Mouse (Mus musculus): ENCODE results near the gene Itgad. TPM values are rescaled to one million over a fixed set of nuclear protein-coding genes. Genes with fewer than 3 reads are reported as not detected.

Itgad gene
- not detected for polyA plus RNA-seq (2021)

GRCm38 (mm10) chr7:128154076-128154475 is at the start of gene Itgad:
Gene Itgad, plus strand, starts transcription at chr7:128154376.
- in situ Hi-C loops (cut with MboI; ENCODE audit: low pct_unique_long_range_greater_than_20kb): no loop called here
- ATAC-seq (no peak), DNase-seq (ENCODE audit: low read depth, low spot score) (no peak)
- CTCF ChIA-PET: no interaction called here
- no peak for TF ChIP-seq CTCF (IDR thresholded peaks at IDR 0.05)
- POLR2A ChIA-PET: no interaction called here
- H3K27me3 ChIP-seq: peaks cover 9% of the 10 kb centered on the region

DNA sequence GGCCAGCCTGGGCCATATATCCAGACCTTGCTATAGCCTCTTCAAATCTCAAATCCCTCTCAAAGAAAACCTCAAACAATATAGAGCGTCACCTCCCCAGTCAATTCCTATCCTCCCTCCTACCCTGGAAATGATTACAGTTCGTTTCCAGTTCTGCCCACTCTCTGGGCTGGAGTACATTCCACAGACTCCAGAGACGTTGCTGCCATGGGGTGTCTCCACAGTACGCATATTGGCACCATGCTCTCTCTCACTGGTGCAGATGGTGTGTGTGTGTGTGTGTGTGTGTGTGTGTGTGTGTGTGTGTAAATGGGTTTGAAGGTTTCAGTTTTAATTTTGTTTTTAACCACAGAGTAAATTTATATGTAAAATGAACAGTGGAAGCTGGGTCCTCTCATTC is 48.9 kb upstream of the Itgad start:
- ChIA-PET POLR2A (no interaction called here), CTCF (no interaction called here)
- ATAC-seq: no peak
- peaks cover 25% of the 10 kb centered on the region for H3K27me3 ChIP-seq
- in situ Hi-C loops (cut with MboI; ENCODE audit: low pct_unique_long_range_greater_than_20kb): no loop called here
- DNase-seq (ENCODE audit: low read depth, low spot score): no peak
- no peak for TF ChIP-seq CTCF (IDR thresholded peaks at IDR 0.05)

- no peak for TF ChIP-seq CTCF (IDR thresholded peaks at IDR 0.05)
- ChIA-PET POLR2A (no interaction called here), CTCF (no interaction called here)
- H3K27me3 ChIP-seq: peaks cover 25% of the 10 kb centered on the region
- DNase-seq (ENCODE audit: low read depth, low spot score): no peak
- ATAC-seq: no peak
- in situ Hi-C loops (cut with MboI; ENCODE audit: low pct_unique_long_range_greater_than_20kb): no loop called here
Observed at GRCm38 (mm10) chr7:128107462-128107861, 46.7 kb upstream of the Itgad start.

GRCm38 (mm10) chr7:128110314-128110713 is 43.9 kb upstream of the Itgad start:
- in situ Hi-C loops (cut with MboI; ENCODE audit: low pct_unique_long_range_greater_than_20kb): no loop called here
- no peak for TF ChIP-seq CTCF (IDR thresholded peaks at IDR 0.05)
- POLR2A ChIA-PET: no interaction called here
- peaks cover 22% of the 10 kb centered on the region for H3K27me3 ChIP-seq
- no peak for ATAC-seq
- CTCF ChIA-PET: no interaction called here
- DNase-seq (ENCODE audit: low read depth, low spot score): no peak

DNA sequence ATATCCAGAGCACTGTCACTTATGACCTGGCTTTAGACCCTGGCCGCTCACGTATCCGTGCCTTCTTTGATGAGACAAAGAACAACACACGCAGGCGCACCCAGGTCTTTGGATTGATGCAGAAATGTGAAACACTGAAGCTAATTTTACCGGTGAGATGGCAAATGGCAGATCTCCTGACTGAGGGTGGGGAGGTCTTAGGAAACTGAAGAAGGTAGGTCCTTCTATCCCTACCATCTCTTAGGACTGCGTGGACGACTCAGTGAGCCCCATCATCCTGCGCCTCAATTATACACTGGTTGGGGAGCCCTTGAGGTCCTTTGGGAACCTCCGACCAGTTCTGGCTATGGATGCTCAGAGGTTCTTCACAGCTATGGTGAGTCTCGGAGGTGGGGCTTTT is 42.0 kb upstream of the Itgad start:
- no peak for DNase-seq (ENCODE audit: low read depth, low spot score)
- ChIA-PET POLR2A (no interaction called here), CTCF (no interaction called here)
- no peak for ATAC-seq
- no peak for TF ChIP-seq CTCF (IDR thresholded peaks at IDR 0.05)
- in situ Hi-C loops (cut with MboI; ENCODE audit: low pct_unique_long_range_greater_than_20kb): no loop called here
- peaks cover 16% of the 10 kb centered on the region for H3K27me3 ChIP-seq

- no peak for DNase-seq (ENCODE audit: low read depth, low spot score)
- POLR2A ChIA-PET: no interaction called here
- no peaks in the 10 kb centered on the region for H3K27me3 ChIP-seq
- no peak for ATAC-seq
- no peak for TF ChIP-seq CTCF (IDR thresholded peaks at IDR 0.05)
- in situ Hi-C loops (cut with MboI; ENCODE audit: low pct_unique_long_range_greater_than_20kb): no loop called here
- CTCF ChIA-PET: no interaction called here
Observed at GRCm38 (mm10) chr7:128114371-128115105, 39.6 kb upstream of the Itgad start.

DNA sequence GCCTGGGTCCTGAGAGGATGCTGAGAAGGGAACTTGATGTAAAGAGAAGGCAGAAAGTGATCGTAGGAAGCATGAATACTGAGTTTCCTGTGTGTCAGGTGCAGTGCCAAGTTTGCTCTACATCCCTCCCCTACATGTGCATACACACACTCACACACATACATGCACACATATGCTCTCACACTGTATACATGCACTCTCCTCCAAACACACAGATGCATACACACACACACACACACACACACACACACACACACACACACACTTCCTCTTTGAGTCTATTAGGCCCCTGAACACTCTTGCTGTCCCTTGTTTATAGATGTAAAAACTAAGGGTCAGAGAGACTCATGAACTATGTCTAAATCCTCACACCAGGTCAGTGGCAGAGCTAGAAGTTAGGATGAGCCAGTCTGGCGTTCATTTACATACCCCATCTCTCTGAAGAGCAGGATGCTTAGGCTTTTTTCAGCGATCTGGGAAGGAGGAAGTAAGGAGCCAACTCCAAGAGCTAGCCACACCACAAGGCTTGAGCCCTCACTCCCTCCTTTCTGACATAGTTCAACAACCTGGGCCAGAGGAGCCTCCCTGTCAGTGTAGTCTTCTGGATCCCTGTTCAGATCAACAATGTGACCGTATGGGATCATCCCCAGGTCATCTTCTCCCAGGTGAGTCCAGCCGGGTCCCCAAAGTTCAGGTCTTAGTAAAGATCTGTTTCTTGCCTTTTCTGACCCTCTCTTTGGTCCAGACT is 38.8 kb upstream of the Itgad start:
- in situ Hi-C loops (cut with MboI; ENCODE audit: low pct_unique_long_range_greater_than_20kb): no loop called here

GRCm38 (mm10) chr7:128116396-128116795 is 37.8 kb upstream of the Itgad start:
- ATAC-seq (no peak), DNase-seq (ENCODE audit: low read depth, low spot score) (no peak)
- in situ Hi-C loops (cut with MboI; ENCODE audit: low pct_unique_long_range_greater_than_20kb): no loop called here
- CTCF ChIA-PET: no interaction called here
- TF ChIP-seq CTCF (IDR thresholded peaks at IDR 0.05): no peak
- H3K27me3 ChIP-seq: no peaks in the 10 kb centered on the region
- POLR2A ChIA-PET: no interaction called here

More for the DNA sequence above, 38.8 kb upstream of the Itgad start:
- no peak for DNase-seq (ENCODE audit: low read depth, low spot score)
- ChIA-PET POLR2A (no interaction called here), CTCF (no interaction called here)
- no peaks in the 10 kb centered on the region for H3K27me3 ChIP-seq
- no peak for TF ChIP-seq CTCF (IDR thresholded peaks at IDR 0.05)
- no peak for ATAC-seq

DNA sequence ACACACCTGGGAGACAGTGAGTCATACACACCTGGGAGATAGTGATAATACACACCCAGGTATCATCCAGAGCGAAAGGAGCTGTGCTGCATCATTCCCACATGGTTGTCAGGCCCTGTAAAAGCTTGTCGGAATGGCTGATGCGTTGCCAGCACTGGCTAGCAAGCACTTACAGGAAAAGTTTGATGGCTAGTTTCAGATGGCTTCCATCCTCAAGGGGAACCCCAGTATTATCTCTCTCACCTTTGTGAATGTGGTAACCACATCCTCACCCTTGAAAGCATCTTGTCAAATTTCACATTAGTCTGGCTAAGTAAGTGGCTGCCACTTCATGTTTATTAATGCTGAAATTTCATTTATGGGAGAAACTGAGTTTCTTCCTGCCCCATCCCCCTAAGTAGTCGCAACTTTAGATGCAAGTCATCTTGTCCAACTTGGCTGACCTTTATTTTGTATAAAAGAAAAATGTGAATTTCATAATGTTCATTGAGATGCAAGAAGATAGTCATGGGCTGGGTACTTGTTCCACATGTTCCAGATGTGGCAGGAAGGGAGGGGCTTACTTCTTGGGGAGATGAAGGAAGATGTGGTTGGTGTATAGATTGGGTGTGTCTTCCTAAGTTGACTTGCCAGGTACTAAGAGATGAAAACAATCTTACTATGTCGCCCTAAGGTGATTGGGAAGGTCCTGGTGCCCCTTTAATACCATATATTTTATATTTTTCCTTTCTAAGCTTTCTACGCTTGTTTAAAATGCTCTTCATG is 34.3 kb upstream of the Itgad start:
- no peak for TF ChIP-seq CTCF (IDR thresholded peaks at IDR 0.05)
- in situ Hi-C loops (cut with MboI; ENCODE audit: low pct_unique_long_range_greater_than_20kb): no loop called here
- ChIA-PET CTCF (no interaction called here), POLR2A (no interaction called here)
- no peaks in the 10 kb centered on the region for H3K27me3 ChIP-seq
- ATAC-seq: no peak
- DNase-seq (ENCODE audit: low read depth, low spot score): no peak

GRCm38 (mm10) chr7:128128741-128129720 is 25.1 kb upstream of the Itgad start, which contains the start of gene Itgax:
Gene Itgax, plus strand, starts transcription at chr7:128129547.
- in situ Hi-C loops (cut with MboI; ENCODE audit: low pct_unique_long_range_greater_than_20kb): no loop called here
- TF ChIP-seq CTCF (IDR thresholded peaks at IDR 0.05): no peak
- CTCF ChIA-PET: no interaction called here
- peaks cover 13% of the 10 kb centered on the region for H3K27me3 ChIP-seq
- DNase-seq (ENCODE audit: low read depth, low spot score) (no peak), ATAC-seq (no peak)
- POLR2A ChIA-PET: no interaction called here

Measured in Patski (cell line).